Mouse (Mus musculus): Measurements from ENCODE around the gene Afdn. TPM values are rescaled to one million over a fixed set of nuclear protein-coding genes. Genes with fewer than 3 reads are reported as not detected.
"Not testable (repeated sequence)": the region's sequence is repeated elsewhere in the genome, so short reads cannot be mapped to it uniquely, and the experiment has no call there.

Afdn gene
- polyA plus RNA-seq, 1 experiment: 11.6 TPM

GRCm38 (mm10) chr17:13937787-13938186 lies 177.4 kb downstream of the Afdn start:
- TF ChIP-seq CTCF (IDR thresholded peaks at IDR 0.05; ENCODE audit: borderline replicate concordance, control insufficient read depth, extremely low read depth, insufficient read depth, low read length, poor library complexity) (no peak), POLR2A (IDR thresholded peaks at IDR 0.05; ENCODE audit: control insufficient read depth, extremely low read depth, insufficient read depth, low read length, poor library complexity) (no peak)
- no peak overlapping the region for H3K4me3 ChIP-seq (ENCODE audit: control insufficient read depth, insufficient read depth, low read length)
- DNase-seq: no peak
- 99% methylated on average over 4 of the region's 4 CpGs for WGBS
- H3K27ac ChIP-seq (ENCODE audit: control insufficient read depth, insufficient read depth, low read length): no peak overlapping the region
- H3K27me3 ChIP-seq (ENCODE audit: control insufficient read depth, insufficient read depth, low read length): no peaks in the 10 kb centered on the region
- no peaks in the 10 kb centered on the region for H3K4me1 ChIP-seq (replicated peaks; ENCODE audit: control insufficient read depth, insufficient read depth, low read length)
- H3K36me3 ChIP-seq (ENCODE audit: control insufficient read depth, insufficient read depth, low read length): no peaks in the 10 kb centered on the region

- Histone ChIP-seq H3K36me3 (ENCODE audit: control insufficient read depth, insufficient read depth, low read length) (no peaks in the 10 kb centered on the region), H3K27me3 (ENCODE audit: control insufficient read depth, insufficient read depth, low read length) (no peaks in the 10 kb centered on the region), H3K27ac (ENCODE audit: control insufficient read depth, insufficient read depth, low read length) (no peak overlapping the region), H3K4me3 (ENCODE audit: control insufficient read depth, insufficient read depth, low read length) (no peak overlapping the region), H3K4me1 (replicated peaks; ENCODE audit: control insufficient read depth, insufficient read depth, low read length) (no peaks in the 10 kb centered on the region)
- TF ChIP-seq POLR2A (IDR thresholded peaks at IDR 0.05; ENCODE audit: control insufficient read depth, extremely low read depth, insufficient read depth, low read length, poor library complexity): no peak
- TF ChIP-seq CTCF (IDR thresholded peaks at IDR 0.05; ENCODE audit: borderline replicate concordance, control insufficient read depth, extremely low read depth, insufficient read depth, low read length, poor library complexity): no peak
- no peak for DNase-seq
- 58% methylated on average over 3 of the region's 3 CpGs for WGBS
Observed at GRCm38 (mm10) chr17:13938652-13939051, 178.3 kb downstream of the Afdn start.

DNA sequence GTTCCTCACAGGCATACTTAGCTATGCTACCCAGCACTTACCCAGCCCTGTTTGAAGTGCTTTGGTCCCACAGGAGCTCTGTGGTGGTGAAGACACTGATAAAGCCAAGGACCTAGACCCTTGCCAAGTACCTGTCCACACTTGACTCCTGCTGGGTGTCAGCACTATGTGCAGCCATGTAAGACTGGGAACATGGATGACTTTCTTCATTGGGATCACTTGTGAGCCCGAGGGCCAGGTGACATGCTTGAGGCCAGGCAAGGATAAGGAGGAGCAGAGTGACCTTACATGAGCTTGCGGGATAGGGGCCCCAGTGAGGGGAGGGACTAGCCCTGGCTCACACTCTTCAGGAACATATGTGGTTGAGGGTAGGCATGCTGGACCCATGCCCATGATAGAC lies 178.9 kb downstream of the Afdn start:
- not testable (repeated sequence) for H3K4me3 ChIP-seq (ENCODE audit: control insufficient read depth, insufficient read depth, low read length); H3K27ac ChIP-seq (ENCODE audit: control insufficient read depth, insufficient read depth, low read length); H3K4me1 ChIP-seq (replicated peaks; ENCODE audit: control insufficient read depth, insufficient read depth, low read length); DNase-seq; H3K36me3 ChIP-seq (ENCODE audit: control insufficient read depth, insufficient read depth, low read length); H3K27me3 ChIP-seq (ENCODE audit: control insufficient read depth, insufficient read depth, low read length)
- WGBS: 94% methylated on average over 2 of the region's 2 CpGs

DNA sequence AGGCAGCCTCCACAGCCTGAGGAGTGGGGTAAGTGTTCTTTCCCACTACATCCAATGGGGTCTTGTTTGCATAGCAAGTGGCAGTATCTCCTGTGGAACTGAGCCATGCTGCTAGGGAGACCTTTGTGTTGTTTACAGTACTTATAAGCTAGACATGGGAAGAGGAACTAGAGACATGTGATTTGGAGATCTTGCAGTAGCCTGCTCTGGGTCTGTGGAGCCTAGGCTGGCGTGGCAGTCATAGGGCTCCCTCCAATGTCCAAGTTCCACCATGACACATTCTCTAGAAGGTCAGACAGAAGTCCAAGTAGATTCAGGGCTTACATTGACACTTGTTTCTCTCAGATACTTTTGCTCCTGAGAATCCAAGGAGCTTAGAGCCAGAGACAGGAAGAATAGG lies 180.1 kb downstream of the Afdn start:
- Histone ChIP-seq H3K36me3 (ENCODE audit: control insufficient read depth, insufficient read depth, low read length) (no peaks in the 10 kb centered on the region), H3K27ac (ENCODE audit: control insufficient read depth, insufficient read depth, low read length) (no peak overlapping the region), H3K4me3 (ENCODE audit: control insufficient read depth, insufficient read depth, low read length) (no peak overlapping the region), H3K27me3 (ENCODE audit: control insufficient read depth, insufficient read depth, low read length) (no peaks in the 10 kb centered on the region), H3K4me1 (replicated peaks; ENCODE audit: control insufficient read depth, insufficient read depth, low read length) (no peaks in the 10 kb centered on the region)
- 62% methylated on average over 1 of the region's 1 CpGs for WGBS
- TF ChIP-seq POLR2A (IDR thresholded peaks at IDR 0.05; ENCODE audit: control insufficient read depth, extremely low read depth, insufficient read depth, low read length, poor library complexity) (no peak), CTCF (IDR thresholded peaks at IDR 0.05; ENCODE audit: borderline replicate concordance, control insufficient read depth, extremely low read depth, insufficient read depth, low read length, poor library complexity) (no peak)
- no peak for DNase-seq

DNA sequence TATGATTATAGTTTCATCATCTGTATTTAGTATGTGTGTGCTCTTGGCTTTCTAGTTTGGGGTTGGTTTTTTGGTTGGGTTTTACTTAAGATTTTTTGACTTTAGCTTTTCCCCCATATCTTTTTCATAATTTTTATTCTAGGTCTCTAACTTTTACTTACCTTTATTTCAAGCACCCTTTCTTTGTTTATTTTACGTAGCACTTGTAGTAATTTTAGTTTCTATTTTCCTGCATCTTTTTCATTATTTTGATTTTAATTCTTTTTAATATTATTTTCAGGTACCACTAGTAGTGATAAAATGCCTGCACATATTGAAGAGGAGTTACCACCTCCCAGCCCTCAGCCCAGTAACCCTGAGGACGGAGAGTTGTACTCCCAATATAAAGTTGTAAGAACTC lies 187.7 kb downstream of the Afdn start, which contains the start of gene Gm7168:
Gene Gm7168, plus strand, starts transcription at position 301 of the 400 bp plus-strand sequence.
- H3K4me1 ChIP-seq (replicated peaks; ENCODE audit: control insufficient read depth, insufficient read depth, low read length); H3K36me3 ChIP-seq (ENCODE audit: control insufficient read depth, insufficient read depth, low read length); H3K4me3 ChIP-seq (ENCODE audit: control insufficient read depth, insufficient read depth, low read length); H3K27ac ChIP-seq (ENCODE audit: control insufficient read depth, insufficient read depth, low read length); H3K27me3 ChIP-seq (ENCODE audit: control insufficient read depth, insufficient read depth, low read length); DNase-seq: not testable (repeated sequence)
- WGBS: 86% methylated on average over 1 of the region's 2 CpGs

DNA sequence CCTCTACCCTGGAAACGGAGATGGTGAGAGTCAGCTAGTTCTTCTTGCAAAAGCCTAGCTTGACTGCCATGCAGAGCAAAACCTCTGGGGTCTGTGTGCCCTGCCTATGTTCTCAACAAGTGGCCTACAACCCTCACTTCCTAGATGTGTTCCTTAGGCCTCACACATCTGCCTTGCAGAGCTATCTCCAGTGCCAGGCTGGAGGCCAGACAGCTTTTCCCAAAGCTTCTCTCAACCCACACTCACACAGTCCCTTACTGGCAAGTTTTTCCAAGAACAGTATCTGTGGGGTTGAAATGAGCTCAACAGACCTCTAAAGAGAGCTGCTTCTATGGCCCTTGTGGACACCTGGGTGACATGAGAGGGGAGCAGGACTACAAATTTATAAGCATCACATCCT lies 191.2 kb downstream of the Afdn start:
- not testable (repeated sequence) for DNase-seq; H3K27ac ChIP-seq (ENCODE audit: control insufficient read depth, insufficient read depth, low read length); H3K4me1 ChIP-seq (replicated peaks; ENCODE audit: control insufficient read depth, insufficient read depth, low read length); H3K36me3 ChIP-seq (ENCODE audit: control insufficient read depth, insufficient read depth, low read length); H3K27me3 ChIP-seq (ENCODE audit: control insufficient read depth, insufficient read depth, low read length); H3K4me3 ChIP-seq (ENCODE audit: control insufficient read depth, insufficient read depth, low read length)
- 100% methylated on average over 1 of the region's 1 CpGs for WGBS

Other genes starting within 250 kb of the Afdn start
- gene Tcte2, start 1.3 kb downstream of the Afdn start, polyA plus RNA-seq (2012; rRNA removed): 0.61 and 0.71 TPM in 2 replicates
- not detected in 2 replicates for gene Gm7168, start 187.8 kb downstream of the Afdn start, polyA plus RNA-seq (2012; rRNA removed)
- gene Gm7356, start 243.2 kb downstream of the Afdn start, polyA plus RNA-seq (2012; rRNA removed): not detected in 2 replicates

Measured in thymus, adult 2 months (tissue).